Mouse (Mus musculus) spleen, postnatal 10 days (tissue): ENCODE measurements around the gene H2al1m.
"Not testable (repeated sequence)": the region's sequence is repeated elsewhere in the genome, so short reads cannot be mapped to it uniquely, and the experiment has no call there.

Source experiments
- DNase-seq, 2 experiments: peaks; one replicate each; pipeline ENCODE4 v3.0.0; 2021 to 2022; ENCODE audit warnings: low spot score in 2 of 2

The H2al1m gene

DNA sequence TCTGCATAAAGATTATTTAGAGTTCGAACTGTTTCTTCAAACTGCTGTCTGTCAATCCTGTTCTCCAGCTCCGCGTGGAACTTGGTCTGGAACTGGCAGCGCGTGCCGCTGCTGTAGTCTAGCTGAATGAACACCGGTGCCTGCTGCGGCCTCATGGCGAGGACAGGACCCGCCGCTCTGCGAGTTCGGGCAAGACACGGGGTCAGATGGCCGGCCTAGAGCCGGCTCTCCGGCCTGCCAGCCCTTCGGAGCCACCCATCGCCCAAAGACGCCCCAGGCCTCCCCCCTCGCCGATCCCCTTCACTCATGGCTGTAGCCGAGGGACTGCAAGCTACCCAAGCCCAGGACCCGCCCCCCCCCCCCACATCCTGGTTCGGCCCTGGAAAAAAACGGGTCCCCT is 44.4 kb downstream of the H2al1m start:
- DNase-seq: not testable (repeated sequence)

- DNase-seq: peak in 1 of 2 experiments; percentile 22
Observed at GRCm38 (mm10) chrX:9332366-9332962, 48.9 kb downstream of the H2al1m start.

- DNase-seq: peak; percentile 63 to 71
Observed at GRCm38 (mm10) chrX:9333035-9333434, 49.5 kb downstream of the H2al1m start.
